Mouse (Mus musculus) limb, embryonic 13.5 days (tissue): ENCODE measurements around the gene Cryab. TPM values are rescaled to one million over a fixed set of nuclear protein-coding genes. Genes with fewer than 3 reads are reported as not detected.
A peak's percentile ranks its signal among the peaks of the same experiment; 100 is the strongest.

Experiments used
- ATAC-seq: fragments of 200-750 bp; cut with Nextera tagmentation; 2 replicates; pipeline ENCODE4 v1.8.0; 2017; ENCODE audit warnings: low read depth, moderate number of reproducible peaks, moderate TSS enrichment; ENCODE audit not compliant: low FRiP score
- H3K27ac ChIP-seq: fragments of 300-500 bp; sonication (generic); 2 replicates; pipeline ENCODE4 v1.5.1; 2015; ENCODE audit warnings: inconsistent platforms, mild to moderate bottlenecking, moderate library complexity
- H3K27me3 ChIP-seq: fragments of 300-500 bp; sonication (generic); 2 replicates; pipeline ENCODE4 v1.6.1; 2015; ENCODE audit warnings: mild to moderate bottlenecking, inconsistent platforms
- H3K36me3 ChIP-seq: fragments of 300-500 bp; sonication (generic); 2 replicates; pipeline ENCODE4 v1.6.1; 2015; ENCODE audit warnings: inconsistent platforms, mild to moderate bottlenecking, moderate library complexity
- H3K4me1 ChIP-seq: fragments of 300-500 bp; sonication (generic); 2 replicates; pipeline ENCODE4 v1.6.1; 2015; ENCODE audit warnings: inconsistent platforms
- H3K4me2 ChIP-seq: fragments of 300-500 bp; sonication (generic); replicated peaks from 2 replicates; pipeline ENCODE4 v1.6.1; 2015; ENCODE audit warnings: inconsistent platforms, mild to moderate bottlenecking, moderate library complexity
- H3K4me3 ChIP-seq: fragments of 300-500 bp; sonication (generic); 2 replicates; pipeline ENCODE4 v1.5.1; 2015; ENCODE audit warnings: moderate library complexity, mild to moderate bottlenecking, inconsistent platforms
- H3K9ac ChIP-seq: fragments of 300-500 bp; sonication (generic); 2 replicates; pipeline ENCODE4 v1.6.1; 2015; ENCODE audit warnings: mild to moderate bottlenecking, inconsistent platforms
- H3K9me3 ChIP-seq: fragments of 300-500 bp; sonication (generic); 2 replicates; pipeline ENCODE4 v1.6.1; 2016; ENCODE audit warnings: inconsistent platforms
- WGBS: fragments of 180-500 bp; shearing (Covaris S2); methylation state at CpG from one replicate; pipeline ENCODE4 v1.1.7; 2015; 5-methylcytosine and 5-hydroxymethylcytosine counted together
- polyA plus RNA-seq: library from polyadenylated mRNA; unstranded; fragments of >200 nt; fragmentation: Nextera tagmentation; extraction: Ambion mirVana; gene quantifications from 2 replicates; pipeline ENCODE4 v1.2.1, GENCODE M21; 2015

Cryab gene
- 71.2 and 74.0 TPM in 2 replicates for polyA plus RNA-seq

- H3K4me3 ChIP-seq: peak within 1 kb of the TSS; percentile 12; the same call in 1 of the 2 replicates
- 68% methylated on average over 22 of the region's 22 CpGs for WGBS
- no peaks in the 10 kb centered on the region for H3K36me3 ChIP-seq
- no peaks in the 10 kb centered on the region for H3K9me3 ChIP-seq
- H3K4me2 ChIP-seq: peak within 1 kb of the TSS; percentile 23
- 0 out of 2 replicates have a peak within 1 kb of the TSS, but pooled peaks have one; percentile 4 for H3K9ac ChIP-seq
- H3K27me3 ChIP-seq: peaks cover 12% of the 10 kb centered on the region
- peaks cover 23% of the 10 kb centered on the region for H3K4me1 ChIP-seq
- no peak for ATAC-seq
- 0 out of 2 replicates have a peak within 1 kb of the TSS, but pooled peaks have one; percentile 7 for H3K27ac ChIP-seq
These were observed at the start of gene Cryab for GRCm38 (mm10) chr9:50751323-50751722. Gene Cryab (plus strand): TSS chr9:50751325.

- H3K9me3 ChIP-seq: no peaks in the 10 kb centered on the region
- H3K4me2 ChIP-seq: no peak overlapping the region
- peaks cover 41% of the 10 kb centered on the region for H3K36me3 ChIP-seq
- 66% methylated on average over 6 of the region's 6 CpGs for WGBS
- peaks cover 5% of the 10 kb centered on the region; the same call in 1 of the 2 replicates for H3K4me1 ChIP-seq
- peaks cover 9% of the 10 kb centered on the region; the same call in 1 of the 2 replicates for H3K27me3 ChIP-seq
- H3K27ac ChIP-seq: no peak overlapping the region
- no peak overlapping the region for H3K4me3 ChIP-seq
- no peak for ATAC-seq
- H3K9ac ChIP-seq: no peak overlapping the region
These were observed 46.2 kb upstream of the Cryab start for GRCm38 (mm10) chr9:50704907-50705306.

DNA sequence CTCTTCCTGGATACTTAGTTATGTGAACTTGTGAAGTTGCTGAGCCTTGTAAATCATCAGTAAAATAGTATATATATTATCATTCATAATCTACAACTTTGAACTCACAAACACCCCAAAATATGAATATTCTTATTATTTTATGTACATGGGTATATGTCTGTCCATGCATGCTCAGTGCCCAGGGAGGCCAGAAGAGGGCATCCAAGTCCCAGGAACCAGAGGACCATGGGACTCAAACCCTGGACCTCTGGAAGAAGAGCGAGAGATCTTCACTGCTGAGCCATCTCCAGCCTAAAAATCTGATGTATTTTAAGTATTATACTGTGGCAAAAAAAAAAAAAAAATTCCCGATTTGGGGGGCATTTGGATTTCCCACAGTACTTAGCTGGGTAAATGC lies 42.0 kb upstream of the Cryab start:
- H3K36me3 ChIP-seq: peaks cover 33% of the 10 kb centered on the region
- H3K9ac ChIP-seq: no peak overlapping the region
- H3K4me2 ChIP-seq: no peak overlapping the region
- 38% methylated on average over 2 of the region's 2 CpGs for WGBS
- H3K4me1 ChIP-seq: peaks cover 6% of the 10 kb centered on the region
- H3K9me3 ChIP-seq: no peaks in the 10 kb centered on the region
- no peak for ATAC-seq
- no peaks in the 10 kb centered on the region for H3K27me3 ChIP-seq
- H3K27ac ChIP-seq: no peak overlapping the region
- no peak overlapping the region for H3K4me3 ChIP-seq

DNA sequence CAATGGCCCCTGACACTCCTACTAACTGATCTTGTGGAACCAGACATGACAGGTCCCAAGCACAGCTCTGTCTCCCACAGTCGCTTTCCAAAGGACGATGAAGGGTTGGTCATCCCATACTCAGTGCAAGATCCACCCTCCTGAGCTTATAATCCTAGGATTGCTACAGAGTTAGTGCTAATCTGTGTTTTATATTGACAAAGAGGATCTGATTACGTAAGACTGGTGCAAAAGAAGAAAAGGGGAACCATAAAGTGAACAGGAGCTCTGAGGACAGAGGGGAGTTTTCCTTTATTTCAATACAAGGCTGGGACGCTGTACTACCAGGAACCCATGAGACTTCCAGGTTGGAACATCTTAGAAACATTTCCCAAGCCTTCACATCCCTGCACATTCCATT lies 39.8 kb upstream of the Cryab start:
- H3K9ac ChIP-seq: no peak overlapping the region
- WGBS: 83% methylated on average over 4 of the region's 4 CpGs
- no peaks in the 10 kb centered on the region for H3K27me3 ChIP-seq
- no peaks in the 10 kb centered on the region for H3K9me3 ChIP-seq
- H3K4me3 ChIP-seq: no peak overlapping the region
- H3K36me3 ChIP-seq: peaks cover 28% of the 10 kb centered on the region
- peaks cover 17% of the 10 kb centered on the region for H3K4me1 ChIP-seq
- no peak overlapping the region for H3K27ac ChIP-seq
- H3K4me2 ChIP-seq: no peak overlapping the region
- no peak for ATAC-seq

- H3K4me1 ChIP-seq: peaks cover 17% of the 10 kb centered on the region
- no peak for ATAC-seq
- H3K4me2 ChIP-seq: no peak overlapping the region
- H3K27ac ChIP-seq: no peak overlapping the region
- 21% methylated on average over 4 of the region's 4 CpGs for WGBS
- H3K4me3 ChIP-seq: no peak overlapping the region
- H3K27me3 ChIP-seq: no peaks in the 10 kb centered on the region
- H3K9ac ChIP-seq: no peak overlapping the region
- no peaks in the 10 kb centered on the region for H3K9me3 ChIP-seq
- peaks cover 31% of the 10 kb centered on the region for H3K36me3 ChIP-seq
These were observed 36.9 kb upstream of the Cryab start for GRCm38 (mm10) chr9:50714188-50714587.

DNA sequence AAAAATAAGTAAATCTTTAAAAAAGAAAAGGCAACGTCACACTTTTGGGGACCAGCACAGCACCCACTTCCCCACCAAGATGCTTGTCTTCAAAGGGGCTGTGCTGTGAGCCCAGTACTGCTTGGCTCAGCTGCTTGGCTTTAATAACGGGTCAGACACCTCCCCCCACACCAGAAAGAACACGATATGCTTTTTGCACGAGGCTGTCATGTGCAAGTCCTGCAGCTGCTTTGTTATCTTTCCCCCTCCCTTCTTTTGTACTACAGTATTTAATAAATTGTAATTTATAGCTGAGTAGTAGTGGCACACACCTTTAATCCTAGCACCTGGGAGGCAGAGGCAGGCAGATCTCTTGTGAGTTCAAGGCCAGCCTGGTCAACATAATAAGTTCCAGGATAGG lies 32.2 kb upstream of the Cryab start:
- no peaks in the 10 kb centered on the region for H3K9me3 ChIP-seq
- no peak overlapping the region for H3K4me2 ChIP-seq
- no peak overlapping the region for H3K4me3 ChIP-seq
- 70% methylated on average over 4 of the region's 4 CpGs for WGBS
- peaks cover 40% of the 10 kb centered on the region for H3K4me1 ChIP-seq
- peaks cover 20% of the 10 kb centered on the region for H3K36me3 ChIP-seq
- H3K27me3 ChIP-seq: no peaks in the 10 kb centered on the region
- no peak overlapping the region for H3K9ac ChIP-seq
- no peak for ATAC-seq
- H3K27ac ChIP-seq: no peak overlapping the region

- no peaks in the 10 kb centered on the region for H3K9me3 ChIP-seq
- no peaks in the 10 kb centered on the region for H3K27me3 ChIP-seq
- peaks cover 19% of the 10 kb centered on the region for H3K36me3 ChIP-seq
- H3K4me2 ChIP-seq: no peak overlapping the region
- no peak overlapping the region for H3K4me3 ChIP-seq
- no peak for ATAC-seq
- H3K9ac ChIP-seq: no peak overlapping the region
- 15% methylated on average over 12 of the region's 12 CpGs for WGBS
- H3K27ac ChIP-seq: no peak overlapping the region
- H3K4me1 ChIP-seq: peaks cover 48% of the 10 kb centered on the region
These were observed 30.1 kb upstream of the Cryab start for GRCm38 (mm10) chr9:50721061-50721460.

- H3K9me3 ChIP-seq: no peaks in the 10 kb centered on the region
- no peaks in the 10 kb centered on the region for H3K27me3 ChIP-seq
- WGBS: 38% methylated on average over 8 of the region's 8 CpGs
- no peak overlapping the region for H3K27ac ChIP-seq
- peaks cover 61% of the 10 kb centered on the region for H3K4me1 ChIP-seq
- H3K4me2 ChIP-seq: 0 out of 2 replicates have a peak overlapping the region, but pooled peaks have one; percentile 7
- no peak overlapping the region for H3K4me3 ChIP-seq
- H3K36me3 ChIP-seq: peaks cover 15% of the 10 kb centered on the region
- no peak for ATAC-seq
- H3K9ac ChIP-seq: no peak overlapping the region
These were observed 28.6 kb upstream of the Cryab start for GRCm38 (mm10) chr9:50722451-50722911.

- peaks cover 63% of the 10 kb centered on the region for H3K4me1 ChIP-seq
- no peaks in the 10 kb centered on the region for H3K27me3 ChIP-seq
- WGBS: 40% methylated on average over 7 of the region's 7 CpGs
- H3K27ac ChIP-seq: peak overlapping the region; percentile 44; the same call in 1 of the 2 replicates
- H3K9me3 ChIP-seq: no peaks in the 10 kb centered on the region
- no peak overlapping the region for H3K4me3 ChIP-seq
- H3K9ac ChIP-seq: peak overlapping the region; percentile 31; the same call in 1 of the 2 replicates
- ATAC-seq: no peak
- peak overlapping the region; percentile 32; the same call in 1 of the 2 replicates for H3K4me2 ChIP-seq
- peaks cover 7% of the 10 kb centered on the region for H3K36me3 ChIP-seq
These were observed 27.7 kb upstream of the Cryab start for GRCm38 (mm10) chr9:50723406-50723805.

DNA sequence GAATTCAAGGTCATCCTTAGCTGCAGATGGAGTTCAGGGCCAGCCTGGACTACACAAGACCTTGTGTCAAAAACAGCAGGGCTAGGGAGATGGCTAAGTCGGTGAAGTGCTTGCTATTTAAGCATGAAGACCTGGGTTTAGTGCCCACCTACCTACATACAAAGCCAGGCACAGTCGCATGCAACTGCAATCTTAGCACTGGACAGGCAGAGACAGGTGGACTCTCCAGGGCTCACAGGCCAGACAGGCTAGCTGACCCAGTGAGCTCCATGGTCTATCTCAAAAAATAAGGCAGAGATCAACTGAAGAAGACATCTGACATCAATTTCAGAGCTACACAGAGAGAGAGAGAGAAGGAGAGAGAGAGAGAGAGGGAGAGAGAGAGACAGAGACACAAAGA lies 27.0 kb upstream of the Cryab start:
- Histone ChIP-seq H3K27ac (peak overlapping the region; percentile 6), H3K4me1 (peaks cover 68% of the 10 kb centered on the region), H3K9me3 (no peaks in the 10 kb centered on the region), H3K27me3 (no peaks in the 10 kb centered on the region), H3K36me3 (peaks cover 6% of the 10 kb centered on the region), H3K4me2 (peak overlapping the region; percentile 14), H3K9ac (no peak overlapping the region; the same call in 1 of the 2 replicates), H3K4me3 (no peak overlapping the region)
- no peak for ATAC-seq
- 67% methylated on average over 2 of the region's 2 CpGs for WGBS

DNA sequence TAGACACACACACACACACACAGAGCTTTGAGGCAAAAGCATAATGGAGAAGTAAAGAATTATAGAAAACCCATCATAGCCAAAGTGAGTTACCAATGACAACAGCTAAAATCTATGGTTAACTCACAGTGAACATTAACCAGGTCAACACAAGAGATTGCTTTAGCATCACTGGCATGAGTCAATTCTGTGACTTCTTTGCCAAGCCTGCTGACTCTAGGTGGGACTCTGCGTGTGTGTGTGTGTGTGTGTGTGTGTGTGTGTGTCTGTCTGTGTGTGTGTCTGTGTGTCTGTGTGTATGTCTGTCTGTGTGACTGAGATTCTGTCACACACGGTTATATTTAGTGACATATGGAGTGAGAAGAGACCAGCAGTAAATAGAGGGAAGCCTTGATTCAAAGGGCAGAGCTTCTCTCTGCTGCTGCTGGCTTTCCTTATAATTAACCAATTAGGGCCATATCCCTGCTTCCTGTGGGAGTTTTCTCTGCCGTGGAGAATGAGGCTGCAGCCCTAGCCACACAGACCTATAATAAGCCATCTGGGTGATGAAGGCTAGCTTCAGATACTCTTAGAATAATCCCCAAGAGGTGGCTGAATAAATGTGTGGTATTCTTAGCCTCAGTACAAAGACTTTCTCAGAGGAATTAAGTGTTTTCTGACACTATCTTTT lies 26.3 kb upstream of the Cryab start:
- H3K9me3 ChIP-seq: no peaks in the 10 kb centered on the region
- H3K36me3 ChIP-seq: no peaks in the 10 kb centered on the region
- H3K4me3 ChIP-seq: no peak overlapping the region
- ATAC-seq: no peak
- 22% methylated on average over 3 of the region's 3 CpGs for WGBS
- H3K4me2 ChIP-seq: peak overlapping the region; percentile 14
- no peak overlapping the region for H3K27ac ChIP-seq
- peaks cover 68% of the 10 kb centered on the region for H3K4me1 ChIP-seq
- no peak overlapping the region; the same call in 1 of the 2 replicates for H3K9ac ChIP-seq
- no peaks in the 10 kb centered on the region for H3K27me3 ChIP-seq

DNA sequence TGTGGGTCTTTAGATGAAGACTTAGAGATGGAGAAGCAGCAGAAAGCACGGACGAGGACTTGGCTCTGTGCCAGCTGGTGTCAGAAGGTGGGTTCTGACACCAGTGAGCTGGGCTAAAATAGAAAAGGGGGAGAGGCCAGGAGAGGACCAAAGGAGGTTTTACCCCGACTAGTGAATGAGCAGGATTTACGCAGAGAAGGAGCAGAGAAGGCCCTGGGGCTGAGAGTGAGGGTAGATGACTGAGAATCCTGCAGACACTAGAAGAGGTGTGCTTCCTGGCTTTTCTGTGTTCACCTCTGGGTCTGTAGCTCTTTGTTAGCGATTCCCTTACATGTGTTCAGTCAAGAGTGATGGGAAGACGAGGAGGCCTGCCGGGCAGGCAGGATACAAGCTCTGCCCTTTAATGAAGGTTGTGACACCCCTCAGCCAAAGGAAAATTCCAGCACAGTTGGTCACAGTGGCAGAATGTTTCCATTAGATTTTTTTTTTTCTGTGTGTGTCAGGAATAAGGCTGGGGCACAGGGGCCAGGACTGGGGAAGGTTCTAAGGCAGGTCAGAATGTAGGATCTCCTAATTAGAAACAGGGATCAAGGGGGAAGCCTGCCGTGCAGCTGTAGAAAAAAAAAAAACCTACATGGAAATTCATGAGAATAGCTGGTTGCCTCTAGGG lies 25.1 kb upstream of the Cryab start:
- H3K4me1 ChIP-seq: peaks cover 65% of the 10 kb centered on the region

More for the DNA sequence above, 25.1 kb upstream of the Cryab start:
- Histone ChIP-seq H3K36me3 (no peaks in the 10 kb centered on the region), H3K4me2 (peak overlapping the region; percentile 90), H3K9me3 (no peaks in the 10 kb centered on the region), H3K9ac (0 out of 2 replicates have a peak overlapping the region, but pooled peaks have one; percentile 36), H3K27me3 (no peaks in the 10 kb centered on the region), H3K27ac (peak overlapping the region; percentile 64), H3K4me3 (peak overlapping the region; percentile 70)
- no peak for ATAC-seq
- WGBS: 15% methylated on average over 8 of the region's 8 CpGs
